Mouse (Mus musculus): ENCODE data around the gene Setd1a.

GRCm38 (mm10) chr7:127800435-127801009, 24.1 kb downstream of the Setd1a start, which contains the start of gene Hsd3b7:
- no peak for TF ChIP-seq EP300 (optimal IDR thresholded peaks at IDR 0.05)
- TF ChIP-seq CTCF (IDR thresholded peaks at IDR 0.05; ENCODE audit: low read depth): peak; percentile 100
